Mouse (Mus musculus): ENCODE results near the gene Snap25.

GRCm38 (mm10) chr2:136738260-136738659, 25.0 kb downstream of the Snap25 start:
- TF ChIP-seq POLR2A (IDR thresholded peaks at IDR 0.05; ENCODE audit: extremely low read depth, insufficient read depth, low read length) (no peak), CTCF (IDR thresholded peaks at IDR 0.05; ENCODE audit: low read depth, low read length) (no peak)
